Mouse (Mus musculus): Measurements from ENCODE around the gene Cyp4f13.

DNA sequence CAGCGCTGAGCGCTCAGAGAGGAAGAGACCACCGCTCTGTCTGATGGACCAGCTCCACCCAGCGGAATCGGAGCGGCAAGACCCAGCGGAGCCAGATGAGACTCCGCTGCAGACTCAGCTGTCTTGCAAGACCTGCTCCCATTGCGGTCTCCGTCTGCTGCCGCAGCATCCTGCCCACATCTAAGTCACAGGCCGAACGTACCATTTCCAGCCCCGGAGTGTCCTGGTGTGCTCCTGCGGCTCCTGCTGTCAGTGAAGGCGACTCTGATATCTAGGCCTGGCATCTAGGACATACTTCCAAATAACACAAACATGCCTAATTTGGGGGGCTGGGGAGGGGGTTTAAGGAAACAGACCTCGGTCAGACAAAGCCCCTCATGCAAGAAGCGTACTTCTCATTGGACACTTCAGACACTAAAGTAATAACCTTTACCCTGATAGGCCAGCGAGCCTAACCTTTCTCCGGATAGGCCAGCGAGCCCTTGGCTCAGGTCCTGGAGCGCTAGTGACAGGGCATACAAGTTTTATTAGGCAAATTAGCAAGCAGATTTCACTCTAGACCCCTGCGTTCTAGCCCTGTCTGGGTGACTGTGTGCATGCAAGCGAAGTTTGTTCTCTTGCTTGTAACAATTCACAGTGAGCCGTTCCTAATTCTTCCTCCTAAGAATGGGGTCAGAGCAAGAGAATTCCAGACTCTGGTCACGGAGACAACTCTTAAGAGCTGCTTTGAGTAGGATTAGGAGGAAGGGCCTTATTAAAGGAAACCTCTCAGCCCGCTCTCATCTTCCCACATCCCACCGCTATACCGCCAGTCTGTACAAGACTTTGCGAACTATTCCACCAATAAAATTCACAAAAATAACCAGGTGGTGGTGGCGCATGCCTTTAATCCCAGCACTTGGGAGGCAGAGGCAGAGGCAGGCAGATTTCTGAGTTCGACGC is 55.7 kb downstream of the Cyp4f13 start, which contains the start of gene Zfp870:
- TF ChIP-seq CTCF (IDR thresholded peaks at IDR 0.05; ENCODE audit: extremely low read depth, insufficient read length, insufficient replicate concordance, low read depth, low read length), result peak; percentile 14; the same call in 1 of the 2 replicates
- TF ChIP-seq POLR2A (IDR thresholded peaks at IDR 0.05; ENCODE audit: low read depth, low read length), result peak; percentile 28; the same call in 1 of the 2 replicates

All from small intestine, adult 2 months (tissue).